Mouse (Mus musculus) MEL (cell line): ENCODE measurements around the gene Haus3. TPM values are rescaled to one million over a fixed set of nuclear protein-coding genes. Genes with fewer than 3 reads are reported as not detected.

ENCODE experiments used
- DNase-seq: peaks from one replicate; pipeline ENCODE4 v3.0.0; 2011; ENCODE audit warnings: low read depth, low spot score
- H3K27ac ChIP-seq: 2 replicates; pipeline ENCODE4 v1.5.1; 2012; ENCODE audit warnings: low read depth, mild to moderate bottlenecking, control low read depth, low read length, moderate library complexity; ENCODE audit not compliant: control insufficient read depth
- H3K27me3 ChIP-seq, 2 experiments: fragments of 150-350 bp in 1 of 2; sonication (generic) in 1 of 2; 2 replicates each; pipeline ENCODE4 v1.6.1; 2012; ENCODE audit warnings: low read length in 2 of 2, mild to moderate bottlenecking in 2 of 2, improper control_type of control experiment in 1 of 2, moderate library complexity in 1 of 2; ENCODE audit not compliant: insufficient read depth in 2 of 2, control insufficient read depth in 1 of 2
- H3K36me3 ChIP-seq, 2 experiments: 2 replicates each; pipeline ENCODE4 v1.6.1; 2012 to 2014; ENCODE audit warnings: low read length in 2 of 2, improper control_type of control experiment in 1 of 2, inconsistent platforms in 1 of 2, mild to moderate bottlenecking in 1 of 2; ENCODE audit not compliant: insufficient read depth in 2 of 2, control insufficient read depth in 1 of 2
- H3K4me1 ChIP-seq, 2 experiments: fragments of 150-350 bp in 1 of 2; sonication (generic) in 1 of 2; 2 replicates each; pipeline ENCODE4 v1.6.1; 2012; ENCODE audit warnings: low read length in 2 of 2, improper control_type of control experiment in 1 of 2, mild to moderate bottlenecking in 1 of 2; ENCODE audit not compliant: insufficient read depth in 2 of 2, control insufficient read depth in 1 of 2
- H3K4me3 ChIP-seq, 2 experiments: fragments of 150-350 bp in 1 of 2; sonication (generic) in 1 of 2; 2 replicates each; pipeline ENCODE4 v1.5.1; 2012; ENCODE audit warnings: low read depth in 2 of 2, low read length in 2 of 2, mild to moderate bottlenecking in 2 of 2, moderate library complexity in 2 of 2, control low read depth in 1 of 2, improper control_type of control experiment in 1 of 2; ENCODE audit not compliant: control insufficient read depth in 1 of 2, insufficient read depth in 1 of 2
- H3K79me2 ChIP-seq: 2 replicates; pipeline ENCODE4 v1.6.1; 2012; ENCODE audit warnings: mild to moderate bottlenecking, low read length, moderate library complexity; ENCODE audit not compliant: control insufficient read depth, poor library complexity, insufficient read depth
- H3K9ac ChIP-seq: 2 replicates; pipeline ENCODE4 v1.6.1; 2012; ENCODE audit warnings: low read depth, mild to moderate bottlenecking, control low read depth, low read length, moderate library complexity; ENCODE audit not compliant: control insufficient read depth, poor library complexity, severe bottlenecking
- H3K9me3 ChIP-seq: fragments of 150-350 bp; sonication (generic); replicated peaks from 2 replicates; pipeline ENCODE4 v1.6.1; 2012; ENCODE audit warnings: mild to moderate bottlenecking, low read length, improper control_type of control experiment, moderate library complexity; ENCODE audit not compliant: insufficient read depth
- CHD1 ChIP-seq: IDR thresholded peaks from 2 replicates; pipeline ENCODE4 v1.6.1; 2012; ENCODE audit warnings: low read depth, mild to moderate bottlenecking, inconsistent platforms, low read length, improper control_type of control experiment
- EP300 ChIP-seq, 2 experiments: IDR thresholded peaks; 2 replicates each; pipeline ENCODE4 v1.6.1; 2011; ENCODE audit warnings: improper control_type of control experiment in 2 of 2, low read length in 2 of 2, low read depth in 1 of 2, mild to moderate bottlenecking in 1 of 2
- ETS1 ChIP-seq: IDR thresholded peaks from 2 replicates; pipeline ENCODE4 v1.6.1; 2012; ENCODE audit warnings: low read depth, mild to moderate bottlenecking, inconsistent platforms, low read length, improper control_type of control experiment, moderate library complexity
- GABPA ChIP-seq: IDR thresholded peaks from 2 replicates; pipeline ENCODE4 v1.6.1; 2012; ENCODE audit warnings: low read depth, mild to moderate bottlenecking, inconsistent platforms, low read length, improper control_type of control experiment, moderate library complexity
- KAT2A ChIP-seq: conservative IDR thresholded peaks from 2 replicates; pipeline ENCODE4 v1.6.1; 2012; ENCODE audit warnings: low read depth, low read length, improper control_type of control experiment, inconsistent platforms
- MAFK ChIP-seq: IDR thresholded peaks from 2 replicates; pipeline ENCODE4 v1.6.1; 2011; ENCODE audit warnings: low read depth, mild to moderate bottlenecking, low read length, improper control_type of control experiment, borderline replicate concordance
- MYB ChIP-seq: IDR thresholded peaks from 2 replicates; pipeline ENCODE4 v1.6.1; 2011; ENCODE audit warnings: mild to moderate bottlenecking, low read depth, low read length, improper control_type of control experiment
- POLR2AphosphoS5 ChIP-seq: IDR thresholded peaks from 2 replicates; pipeline ENCODE4 v1.6.1; 2012; ENCODE audit warnings: low read depth, borderline replicate concordance, mild to moderate bottlenecking, inconsistent platforms, low read length, moderate library complexity, mixed read lengths
- SIN3A ChIP-seq: IDR thresholded peaks from 2 replicates; pipeline ENCODE4 v1.6.1; 2012; ENCODE audit warnings: low read length, improper control_type of control experiment, inconsistent platforms
- SMC3 ChIP-seq: IDR thresholded peaks from 2 replicates; pipeline ENCODE4 v1.6.1; 2011; ENCODE audit warnings: low read depth, low read length, improper control_type of control experiment
- TAL1 ChIP-seq: IDR thresholded peaks from 2 replicates; pipeline ENCODE4 v1.6.1; 2012; ENCODE audit warnings: mild to moderate bottlenecking, inconsistent platforms, low read length, moderate library complexity, mixed read lengths
- TCF12 ChIP-seq: IDR thresholded peaks from 2 replicates; pipeline ENCODE4 v1.6.1; 2014; ENCODE audit warnings: low read depth, mild to moderate bottlenecking, inconsistent platforms, low read length, improper control_type of control experiment, moderate library complexity
- UBTF ChIP-seq: IDR thresholded peaks from 2 replicates; pipeline ENCODE4 v1.6.1; 2012; ENCODE audit warnings: low read depth, mild to moderate bottlenecking, inconsistent platforms, low read length, improper control_type of control experiment, moderate library complexity, borderline replicate concordance; ENCODE audit not compliant: insufficient read depth
- USF1 ChIP-seq: IDR thresholded peaks from 2 replicates; pipeline ENCODE4 v1.6.1; 2014; ENCODE audit warnings: low read depth, mild to moderate bottlenecking, inconsistent platforms, low read length, improper control_type of control experiment, moderate library complexity
- ZC3H11A ChIP-seq: IDR thresholded peaks from 2 replicates; pipeline ENCODE4 v1.6.1; 2012; ENCODE audit warnings: low read depth, mild to moderate bottlenecking, inconsistent platforms, low read length, improper control_type of control experiment
- polyA plus RNA-seq, 2 experiments: library from polyadenylated mRNA; stranded (reverse) in 1 of 2; unstranded in 1 of 2; fragments of >175 nt in 1 of 2; fragments of >200 nt in 1 of 2; gene quantifications; 2 replicates each; pipeline versions ENCODE4 v1.2.1 to v1.2.4; 2012; ENCODE audit warnings: low replicate concordance in 2 of 2, low read depth in 1 of 2; ENCODE audit not compliant: insufficient read length in 2 of 2, insufficient read depth in 1 of 2, missing spikeins in 1 of 2
- total RNA-seq: library from RNA; depleted of rRNA; stranded (reverse); fragments of 300-350 nt; gene quantifications from 2 replicates; pipeline ENCODE4 v1.2.3, GENCODE M21; 2012

Gene Haus3
- total and polyA plus RNA-seq, 3 experiments: 52.6 to 184 (median 54.0) TPM

DNA sequence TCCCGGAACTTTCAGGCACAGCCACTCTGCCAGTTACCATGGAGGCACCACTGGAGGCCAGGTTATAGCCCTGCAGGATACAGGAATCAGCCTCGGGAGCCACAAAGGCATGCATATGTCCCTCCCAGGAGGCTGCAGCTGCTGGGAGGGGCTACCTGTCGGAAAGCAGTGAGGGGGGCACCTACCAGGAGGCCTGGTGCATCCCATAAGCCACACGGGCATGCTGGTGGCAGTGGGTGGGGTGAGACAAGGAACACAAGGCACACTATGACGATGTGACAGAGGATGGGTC, 6.0 kb upstream of the Haus3 start:
- Histone ChIP-seq H3K4me3 (no peak overlapping the region), H3K9ac (no peak overlapping the region), H3K27me3 (no peaks in the 10 kb centered on the region), H3K79me2 (no peaks in the 10 kb centered on the region), H3K9me3 (no peaks in the 10 kb centered on the region), H3K4me1 (no peaks in the 10 kb centered on the region), H3K36me3 (no peaks in the 10 kb centered on the region; a peak in 1 of 4 replicates), H3K27ac (no peak overlapping the region)
- DNase-seq: no peak
- TF ChIP-seq TAL1 (no peak), KAT2A (no peak), SMC3 (no peak), ETS1 (no peak), SIN3A (no peak), POLR2AphosphoS5 (no peak), USF1 (no peak), TCF12 (no peak), EP300 (IDR thresholded peaks at IDR 0.05; ENCODE audit: low read depth in 1 of 2, low read length in 2 of 2) (no peak)

DNA sequence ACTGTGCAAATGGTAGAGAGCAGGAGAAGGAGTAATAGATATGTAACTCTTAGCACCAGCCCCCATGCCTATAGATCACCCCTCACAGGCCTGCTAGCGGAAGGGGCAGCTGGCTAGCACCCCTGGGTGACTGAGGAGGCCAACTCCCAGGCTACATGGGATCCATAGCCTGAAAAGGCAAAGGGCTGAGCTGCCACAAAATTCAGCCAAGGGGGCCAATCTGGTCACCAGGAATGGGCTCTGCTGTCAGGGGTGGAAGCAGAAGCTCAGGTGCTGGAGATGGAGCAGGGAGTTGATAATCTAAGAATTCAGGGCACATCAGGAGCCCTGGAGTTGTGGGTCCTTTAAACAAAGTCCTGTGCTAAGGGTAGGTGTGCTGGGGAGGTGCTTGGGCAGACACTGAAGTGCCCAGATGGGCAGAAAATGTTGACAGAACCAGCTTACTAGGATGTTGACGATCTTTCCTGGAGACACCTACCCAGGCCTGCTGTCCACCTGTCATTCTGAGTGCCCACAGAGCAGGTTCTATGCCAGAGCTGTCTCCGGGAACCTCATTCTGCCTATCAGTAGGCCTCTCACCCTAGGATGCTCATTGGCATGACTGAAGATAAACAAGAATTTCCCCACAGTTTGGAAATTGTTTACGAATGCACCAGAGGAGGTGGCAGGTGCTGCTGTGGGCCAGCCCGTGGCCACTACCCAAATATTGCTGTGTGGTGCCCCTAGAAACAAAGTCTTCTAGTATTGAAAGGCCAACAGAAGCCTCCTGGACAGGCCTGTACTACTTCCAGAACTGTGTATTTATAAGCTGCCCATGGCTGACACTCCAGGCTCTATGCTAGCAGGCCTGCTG, 5.4 kb upstream of the Haus3 start:
- no peaks in the 10 kb centered on the region for H3K79me2 ChIP-seq
- DNase-seq: no peak
- no peak overlapping the region for H3K4me3 ChIP-seq
- peaks cover 0 to 3% of the 10 kb centered on the region in 2 experiments; a peak in 2 of 4 replicates for H3K36me3 ChIP-seq
- H3K27ac ChIP-seq: no peak overlapping the region
- H3K27me3 ChIP-seq: no peaks in the 10 kb centered on the region
- no peak for TF ChIP-seq UBTF
- TF ChIP-seq ETS1: no peak
- no peak for TF ChIP-seq GABPA
- TF ChIP-seq CHD1: no peak
- no peak for TF ChIP-seq TAL1
- no peak for TF ChIP-seq SIN3A
- TF ChIP-seq MAFK: no peak
- no peak for TF ChIP-seq MYB
- no peak for TF ChIP-seq ZC3H11A
- TF ChIP-seq, all 39 proteins: peak for 0
- no peaks in the 10 kb centered on the region; a peak in 1 of 4 replicates for H3K4me1 ChIP-seq
- H3K9ac ChIP-seq: no peak overlapping the region
- H3K9me3 ChIP-seq: no peaks in the 10 kb centered on the region
